In genomic region chr12:6590231-6590630, GRCm38 (mm10) we compare ENCODE assay signal across 21 mouse cellular contexts.
A peak's percentile ranks its signal among the peaks of the same experiment; 100 is the strongest.
DNase-seq lines count a peak whose midpoint lies in the region; ATAC-seq lines count a peak whose summit lies in the region.
"Had no signal": no experiment of that assay in that cellular context is flagged by ENCODE, and none has a peak within 500 bp of the region (broad histone marks: within the 10 kb centered on the region; RNA-seq: fewer than 3 reads in every experiment).

No protein-coding gene starts in this region.

- DNase-seq in midbrain, embryonic 14.5 days = peak; percentile 3
- no peak for DNase-seq in midbrain, embryonic 11.5 days (ENCODE audit: low spot score, missing footprints)
- DNase-seq in adrenal gland, postnatal 10 days = peak; percentile 37
- peak; percentile 25 to 75 for DNase-seq in layer of hippocampus, adult 18-20 months (ENCODE audit: low spot score in 2 of 2)
- peak; percentile 9 for DNase-seq in skeletal muscle tissue, adult 2 months (ENCODE audit: low read depth, low spot score)
- no peak for DNase-seq in ovary, postnatal 14 days (ENCODE audit: low spot score)
- DNase-seq in spleen, postnatal 4 days (ENCODE audit: low spot score in 2 of 2) = no peak
- DNase-seq: gastrocnemius, postnatal 25 days; kidney, adult 2 months; kidney, postnatal 14 days; liver, embryonic 13.5 days; lung, embryonic 14.5 days; right cerebral cortex, postnatal 25 days; thymus, postnatal 25 days had no signal

- H3K4me3 ChIP-seq in midbrain, embryonic 14.5 days (replicated peaks; ENCODE audit: low read depth, low read length) = no peak overlapping the region
- no peak overlapping the region for H3K4me3 ChIP-seq in midbrain, embryonic 11.5 days (ENCODE audit: low read depth, low read length)
- H3K4me3 ChIP-seq: embryonic facial prominence, embryonic 13.5 days; forebrain, embryonic 15.5 days; limb, embryonic 12.5 days; liver, embryonic 13.5 days; midbrain, embryonic 10.5 days; neural tube, embryonic 13.5 days had no signal

- no peaks in the 10 kb centered on the region for H3K36me3 ChIP-seq in midbrain, embryonic 14.5 days (ENCODE audit: control insufficient read depth, insufficient read depth, low read length)
- H3K36me3 ChIP-seq in midbrain, embryonic 11.5 days (ENCODE audit: control insufficient read depth, insufficient read depth, low read length) = no peaks in the 10 kb centered on the region
- H3K36me3 ChIP-seq: embryonic facial prominence, embryonic 13.5 days; forebrain, embryonic 15.5 days; limb, embryonic 12.5 days; liver, embryonic 13.5 days; midbrain, embryonic 10.5 days; neural tube, embryonic 13.5 days had no signal

- H3K9me3 ChIP-seq in midbrain, embryonic 14.5 days (ENCODE audit: control insufficient read depth, low read length) = no peaks in the 10 kb centered on the region
- H3K9me3 ChIP-seq in midbrain, embryonic 11.5 days (ENCODE audit: control insufficient read depth, low read length) = no peaks in the 10 kb centered on the region
- H3K9me3 ChIP-seq: embryonic facial prominence, embryonic 13.5 days; forebrain, embryonic 15.5 days; limb, embryonic 12.5 days; liver, embryonic 13.5 days; midbrain, embryonic 10.5 days; neural tube, embryonic 13.5 days had no signal

- no peaks in the 10 kb centered on the region for H3K27me3 ChIP-seq in midbrain, embryonic 14.5 days (ENCODE audit: control insufficient read depth, insufficient read depth, low read length)
- H3K27me3 ChIP-seq in midbrain, embryonic 11.5 days (ENCODE audit: control insufficient read depth, insufficient read depth, low read length) = no peaks in the 10 kb centered on the region
- H3K27me3 ChIP-seq: embryonic facial prominence, embryonic 13.5 days; forebrain, embryonic 15.5 days; limb, embryonic 12.5 days; liver, embryonic 13.5 days; neural tube, embryonic 13.5 days had no signal

- ATAC-seq in midbrain, embryonic 14.5 days (ENCODE audit: low FRiP score, low TSS enrichment) = no peak
- ATAC-seq in midbrain, embryonic 11.5 days (ENCODE audit: low FRiP score) = no peak
- ATAC-seq: forebrain, embryonic 15.5 days had no signal

- WGBS in midbrain, embryonic 14.5 days = 69% methylated on average over 2 of the region's 2 CpGs
- 85% methylated on average over 2 of the region's 2 CpGs for WGBS in midbrain, embryonic 11.5 days

- H3K9ac ChIP-seq in midbrain, embryonic 14.5 days (replicated peaks; ENCODE audit: low read length) = no peak overlapping the region
- H3K9ac ChIP-seq in midbrain, embryonic 11.5 days (ENCODE audit: low read length) = no peak overlapping the region
- H3K9ac ChIP-seq: embryonic facial prominence, embryonic 13.5 days; forebrain, embryonic 15.5 days; limb, embryonic 12.5 days; liver, embryonic 13.5 days; lung, embryonic 14.5 days; neural tube, embryonic 13.5 days had no signal

- no peak overlapping the region for H3K27ac ChIP-seq in midbrain, embryonic 14.5 days (replicated peaks; ENCODE audit: low read depth, low read length)
- no peak overlapping the region for H3K27ac ChIP-seq in midbrain, embryonic 11.5 days (ENCODE audit: low read depth, low read length)
- H3K27ac ChIP-seq: embryonic facial prominence, embryonic 13.5 days; forebrain, embryonic 15.5 days; limb, embryonic 12.5 days; liver, embryonic 13.5 days; macrophage; midbrain, embryonic 10.5 days; neural tube, embryonic 13.5 days; stomach, postnatal 0 days had no signal

- no peak overlapping the region for H3K4me2 ChIP-seq in midbrain, embryonic 14.5 days (ENCODE audit: low read length)
- H3K4me2 ChIP-seq in midbrain, embryonic 11.5 days = no peak overlapping the region
- H3K4me2 ChIP-seq: embryonic facial prominence, embryonic 13.5 days; forebrain, embryonic 15.5 days; limb, embryonic 12.5 days; liver, embryonic 13.5 days; lung, embryonic 14.5 days; neural tube, embryonic 13.5 days had no signal

- no peaks in the 10 kb centered on the region for H3K4me1 ChIP-seq in midbrain, embryonic 14.5 days (ENCODE audit: control insufficient read depth, insufficient read depth, low read length)
- H3K4me1 ChIP-seq in midbrain, embryonic 11.5 days (ENCODE audit: control insufficient read depth, insufficient read depth, low read length) = no peaks in the 10 kb centered on the region
- H3K4me1 ChIP-seq: embryonic facial prominence, embryonic 13.5 days; limb, embryonic 12.5 days; liver, embryonic 13.5 days; neural tube, embryonic 13.5 days had no signal

Comparison
In these comparisons a context has a peak if more than half of its experiments do, and no peak if none do; other contexts are left out.
1. DNase-seq: peak in midbrain, embryonic 14.5 days (single experiment), adrenal gland, postnatal 10 days (single experiment), layer of hippocampus, adult 18-20 months (2 of 2) and skeletal muscle tissue, adult 2 months (single experiment); none in midbrain, embryonic 11.5 days (single experiment), ovary, postnatal 14 days (single experiment) and spleen, postnatal 4 days (0 of 2).